Comparison of ENCODE assay signal across 12 mouse cellular contexts in the genomic region with DNA sequence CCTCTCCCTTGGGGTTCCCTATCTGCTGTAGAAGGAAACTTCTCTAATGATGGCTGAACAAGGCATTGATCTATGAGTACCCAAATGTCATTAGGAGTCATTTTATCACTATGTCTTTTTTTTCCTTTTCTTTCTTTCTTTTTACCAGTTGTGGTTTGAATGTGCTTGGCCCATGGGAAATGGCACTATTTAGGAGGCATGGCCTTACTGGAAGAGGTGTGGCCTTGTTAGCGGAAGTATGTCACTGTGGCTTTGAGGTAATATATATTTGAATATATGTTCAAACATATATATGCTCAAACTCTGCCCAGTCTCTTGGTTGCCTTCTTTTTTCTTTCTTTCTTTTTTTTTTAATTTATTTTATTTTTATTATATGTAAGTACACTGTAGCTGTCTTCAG. TPM values are rescaled to one million over a fixed set of nuclear protein-coding genes. Genes with fewer than 3 reads are reported as not detected.
DNase-seq lines count a peak whose midpoint lies in the region; ATAC-seq lines count a peak whose summit lies in the region.
"Had no signal": no experiment of that assay in that cellular context is flagged by ENCODE, and none has a peak within 500 bp of the region (broad histone marks: within the 10 kb centered on the region; RNA-seq: fewer than 3 reads in every experiment).

No protein-coding gene starts in this region.

- H3K9ac ChIP-seq in heart, embryonic 14.5 days (ENCODE audit: low read length): no peak overlapping the region
- no peak overlapping the region for H3K9ac ChIP-seq in forebrain, embryonic 16.5 days (replicated peaks; ENCODE audit: low read depth, low read length)
- no peak overlapping the region for H3K9ac ChIP-seq in liver, embryonic 16.5 days (ENCODE audit: low read depth, low read length)

- no peak overlapping the region for H3K4me3 ChIP-seq in heart, embryonic 14.5 days (ENCODE audit: control insufficient read depth in 1 of 2, insufficient read depth in 1 of 2, low read depth in 1 of 2, low read length in 2 of 2)
- no peak overlapping the region for H3K4me3 ChIP-seq in forebrain, embryonic 16.5 days (replicated peaks; ENCODE audit: low read length)
- H3K4me3 ChIP-seq in liver, embryonic 16.5 days (ENCODE audit: low read depth, low read length): no peak overlapping the region

- no peak overlapping the region for H3K27ac ChIP-seq in heart, embryonic 14.5 days (replicated peaks in 1 of 2; ENCODE audit: control insufficient read depth in 1 of 2, insufficient read depth in 1 of 2, low read depth in 2 of 2, low read length in 2 of 2)
- H3K27ac ChIP-seq in forebrain, embryonic 16.5 days (ENCODE audit: low read length): no peak overlapping the region
- no peak overlapping the region for H3K27ac ChIP-seq in liver, embryonic 16.5 days (ENCODE audit: low read length)

- intact Hi-C loops in heart, postnatal 36 days (cut with DNase I): loop anchor here (5.0 kb wide), 2 partner anchors 144 to 241 kb away; a partner anchor contains a TSS

- ATAC-seq in heart, embryonic 14.5 days (ENCODE audit: insufficient number of reproducible peaks, insufficient read depth, low FRiP score, low read depth): no peak
- ATAC-seq in forebrain, embryonic 16.5 days: no peak
- ATAC-seq in liver, embryonic 16.5 days (ENCODE audit: low read depth): no peak

- H3K4me2 ChIP-seq in heart, embryonic 14.5 days (ENCODE audit: low read length): peak overlapping the region; percentile 96; the same call in 1 of the 2 replicates
- H3K4me2 ChIP-seq in forebrain, embryonic 16.5 days (ENCODE audit: low read length): peak overlapping the region; percentile 92
- peak overlapping the region; percentile 84; the same call in 1 of the 2 replicates for H3K4me2 ChIP-seq in liver, embryonic 16.5 days (ENCODE audit: low read depth, low read length)

- H3K9me3 ChIP-seq in heart, embryonic 14.5 days (ENCODE audit: control insufficient read depth, low read length): no peaks in the 10 kb centered on the region
- no peaks in the 10 kb centered on the region for H3K9me3 ChIP-seq in forebrain, embryonic 16.5 days (ENCODE audit: control insufficient read depth, low read length)
- no peaks in the 10 kb centered on the region for H3K9me3 ChIP-seq in liver, embryonic 16.5 days (replicated peaks; ENCODE audit: control insufficient read depth, low read length)

- H3K4me1 ChIP-seq in heart, embryonic 14.5 days (ENCODE audit: control insufficient read depth in 2 of 2, insufficient read depth in 2 of 2, low read length in 2 of 2): peaks cover 3 to 12% of the 10 kb centered on the region in 2 experiments; a peak in 2 of 4 replicates
- peaks cover 14% of the 10 kb centered on the region for H3K4me1 ChIP-seq in forebrain, embryonic 16.5 days (replicated peaks; ENCODE audit: control insufficient read depth, insufficient read depth, low read length)
- H3K4me1 ChIP-seq in liver, embryonic 16.5 days (ENCODE audit: control insufficient read depth, low read depth, low read length): peaks cover 18% of the 10 kb centered on the region

- DNase-seq in heart, postnatal 36 days: no peak
- DNase-seq in B cell, adult 2 months: peak; percentile 63 to 67
- no peak for DNase-seq in layer of hippocampus, postnatal 25 days (ENCODE audit: extremely low spot score in 1 of 2, low spot score in 1 of 2)
- DNase-seq in layer of hippocampus, postnatal 10 days (ENCODE audit: low spot score in 2 of 2): no peak
- DNase-seq in urinary bladder, postnatal 14 days (ENCODE audit: low spot score): no peak
- DNase-seq: adrenal gland, adult 2 months; cerebellum, postnatal 25 days; kidney, postnatal 4 days; right cerebral cortex, postnatal 14 days had no signal

- 90% methylated on average over 1 of the region's 1 CpGs for WGBS in heart, embryonic 14.5 days
- WGBS in forebrain, embryonic 16.5 days: 95% methylated on average over 1 of the region's 1 CpGs
- 81% methylated on average over 1 of the region's 1 CpGs for WGBS in liver, embryonic 16.5 days (ENCODE audit: insufficient replicate concordance)

- no peaks in the 10 kb centered on the region for H3K36me3 ChIP-seq in heart, embryonic 14.5 days (ENCODE audit: control insufficient read depth, insufficient read depth, low read length)
- H3K36me3 ChIP-seq in forebrain, embryonic 16.5 days (ENCODE audit: control insufficient read depth, insufficient read depth): no peaks in the 10 kb centered on the region
- H3K36me3 ChIP-seq in liver, embryonic 16.5 days (ENCODE audit: control insufficient read depth, insufficient read depth): no peaks in the 10 kb centered on the region

- no peaks in the 10 kb centered on the region for H3K27me3 ChIP-seq in heart, embryonic 14.5 days (ENCODE audit: control insufficient read depth, insufficient read depth, low read length)
- H3K27me3 ChIP-seq in forebrain, embryonic 16.5 days (replicated peaks; ENCODE audit: control insufficient read depth, insufficient read depth, low read length): 0 out of 2 replicates have a peak, but pooled peaks cover 5% of the 10 kb centered on the region
- H3K27me3 ChIP-seq in liver, embryonic 16.5 days (ENCODE audit: control insufficient read depth, insufficient read depth, low read depth, low read length): no peaks in the 10 kb centered on the region

RNA-seq across cellular contexts. Expression of a gene that starts 1.0 kb away (rescaled TPM):
- 6.3 and 6.5 TPM in 2 replicates for polyA plus RNA-seq in heart, embryonic 14.5 days (2014; fragmentation: Nextera tagmentation; extraction: Ambion mirVana)
- 10 to 100 TPM; 11.9 to 12.9 TPM for total RNA-seq in heart, postnatal 36 days (2021)
- 10.3 and 11.3 TPM in 2 replicates for polyA plus RNA-seq in forebrain, embryonic 16.5 days (2015; fragmentation: Nextera tagmentation; extraction: Ambion mirVana)
- polyA plus RNA-seq in liver, embryonic 16.5 days (2015; fragmentation: Nextera tagmentation; extraction: Ambion mirVana): 3.8 and 4.1 TPM in 2 replicates
- total RNA-seq in layer of hippocampus, postnatal 25 days (2021): 10 to 100 TPM; 16.4 to 17.6 TPM
- 10 to 100 TPM; 15.0 TPM for total RNA-seq in layer of hippocampus, postnatal 10 days (2021)

RNA-seq across cellular contexts. Expression of a gene that starts 50.0 kb away (rescaled TPM):
- 5.6 and 6.5 TPM in 2 replicates for polyA plus RNA-seq in heart, embryonic 14.5 days (2014; fragmentation: Nextera tagmentation; extraction: Ambion mirVana)
- 10 to 100 TPM; 16.3 to 17.6 TPM for total RNA-seq in heart, postnatal 36 days (2021)
- polyA plus RNA-seq in forebrain, embryonic 16.5 days (2015; fragmentation: Nextera tagmentation; extraction: Ambion mirVana): 3.0 and 3.3 TPM in 2 replicates
- polyA plus RNA-seq in liver, embryonic 16.5 days (2015; fragmentation: Nextera tagmentation; extraction: Ambion mirVana): 2.2 and 3.8 TPM in 2 replicates
- 1 to 10 TPM; 8.6 to 9.3 TPM for total RNA-seq in layer of hippocampus, postnatal 25 days (2021)
- 1 to 10 TPM; 8.7 to 9.3 TPM for total RNA-seq in layer of hippocampus, postnatal 10 days (2021)

Comparison
In these comparisons a context has a peak if more than half of its experiments do, and no peak if none do; other contexts are left out.
1. DNase-seq: peak in B cell, adult 2 months (2 of 2); none in heart, postnatal 36 days (0 of 2), layer of hippocampus, postnatal 25 days (0 of 2), layer of hippocampus, postnatal 10 days (0 of 2) and urinary bladder, postnatal 14 days (single experiment).
2. Peak in every context shown above with its lines, with median percentiles within 50 percentile points of each other: H3K4me2 ChIP-seq.